Mouse (Mus musculus) splenic B cell, adult 2 months (primary cell): ENCODE measurements around the gene Ccl17.

Source experiments
- DNase-seq: peaks from one replicate; pipeline ENCODE4 v3.0.0-alpha.2; 2011; ENCODE audit warnings: low read depth, low spot score
- H3K27me3 ChIP-seq: 2 replicates; pipeline ENCODE4 v1.6.1; 2012; ENCODE audit warnings: mild to moderate bottlenecking, low read length, moderate library complexity, mixed read lengths; ENCODE audit not compliant: control insufficient read depth, poor library complexity, insufficient read depth, severe bottlenecking
- H3K36me3 ChIP-seq: 2 replicates; pipeline ENCODE4 v1.6.1; 2012; ENCODE audit warnings: mild to moderate bottlenecking, low read length, moderate library complexity, mixed read lengths; ENCODE audit not compliant: control insufficient read depth, poor library complexity, insufficient read depth, severe bottlenecking

Gene Ccl17

DNA sequence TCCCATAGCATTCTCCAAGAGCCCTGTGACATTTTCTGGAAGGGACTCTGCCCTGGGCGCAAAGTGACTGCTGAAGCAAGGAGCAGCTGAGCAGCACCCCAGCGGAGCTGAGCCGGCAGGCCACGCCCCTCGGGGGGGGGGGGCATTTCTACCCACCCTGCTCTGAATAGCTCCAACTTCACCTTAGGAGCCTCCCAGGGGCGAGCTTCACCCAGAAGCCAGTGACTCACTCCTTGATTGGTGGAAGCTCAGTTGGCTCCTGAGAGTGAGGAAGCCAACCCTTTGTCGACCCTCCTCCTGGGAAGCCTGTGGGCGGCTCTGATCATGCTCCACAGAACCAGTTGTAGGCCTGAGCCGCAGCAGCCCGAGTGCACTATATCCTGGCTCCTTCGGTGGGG is 28.4 kb upstream of the Ccl17 start:
- Histone ChIP-seq H3K36me3 (no peaks in the 10 kb centered on the region), H3K27me3 (no peaks in the 10 kb centered on the region)
- peak; percentile 12 for DNase-seq

- H3K27me3 ChIP-seq, result no peaks in the 10 kb centered on the region
- no peak for DNase-seq
- H3K36me3 ChIP-seq, result no peaks in the 10 kb centered on the region
Observed at GRCm38 (mm10) chr8:94783890-94784289, 26.4 kb upstream of the Ccl17 start.

DNA sequence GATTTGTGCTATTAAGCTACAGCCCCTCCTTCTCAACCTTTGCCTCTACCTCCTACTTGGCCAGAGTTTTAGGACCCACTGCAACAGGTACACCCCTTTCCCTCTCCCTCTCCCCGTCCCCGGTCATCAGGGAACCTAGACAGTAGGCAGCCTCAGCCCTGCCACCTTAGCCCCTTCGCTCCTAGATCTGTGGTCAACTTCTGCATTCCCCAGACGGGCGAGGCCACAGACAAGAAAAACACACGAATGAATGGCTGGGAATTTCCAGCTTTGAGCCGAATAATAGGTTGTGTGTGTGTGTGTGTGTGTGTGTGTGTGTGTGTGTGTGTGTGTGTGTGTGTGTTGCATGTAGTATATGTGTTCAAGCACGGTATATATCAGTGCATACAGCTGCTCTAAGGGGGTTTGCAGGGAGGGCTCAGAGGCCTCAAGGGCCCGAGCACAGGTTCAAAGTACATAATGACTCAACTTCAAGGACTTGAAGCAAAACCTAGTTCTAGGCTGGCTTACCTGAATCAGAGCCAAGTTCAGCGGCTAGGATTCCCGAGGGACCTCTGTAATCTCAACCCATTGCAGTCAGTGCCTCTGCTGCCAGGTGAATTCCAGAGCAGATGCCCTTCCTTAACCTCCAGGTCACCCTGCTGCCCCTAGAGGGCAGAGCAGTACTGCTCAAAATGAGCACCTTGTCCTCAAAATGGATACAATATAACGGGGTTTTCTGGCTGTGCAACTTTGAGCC is 24.8 kb upstream of the Ccl17 start:
- peak; percentile 66 for DNase-seq
- H3K27me3 ChIP-seq, result no peaks in the 10 kb centered on the region

DNA sequence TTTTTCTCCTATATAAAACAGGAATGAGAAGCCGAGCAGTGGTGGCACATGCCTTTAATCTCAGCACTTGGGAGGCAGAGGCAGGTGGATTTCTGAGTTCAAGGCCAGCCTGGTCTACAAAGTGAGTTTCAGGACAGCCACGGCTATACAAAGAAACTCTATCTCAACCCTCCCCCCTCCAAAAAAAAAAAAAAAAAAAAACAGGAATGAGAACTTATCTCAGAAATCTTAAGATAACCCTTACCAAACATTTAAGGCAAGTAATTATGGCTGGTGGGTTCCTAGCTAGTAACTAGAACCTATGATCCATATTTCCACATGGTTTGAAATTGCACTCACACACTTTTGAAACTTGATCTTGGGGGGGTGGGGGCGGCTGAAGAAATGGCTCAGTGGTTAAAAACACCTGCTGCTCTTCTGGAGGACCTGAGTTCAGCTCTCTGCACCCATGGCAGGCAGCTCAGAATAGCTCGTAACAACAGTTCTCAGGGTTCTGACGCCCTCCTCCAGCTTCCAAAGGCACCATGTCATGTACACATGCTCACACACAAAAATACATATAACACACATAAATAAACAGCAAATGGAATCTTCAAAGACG is 24.2 kb upstream of the Ccl17 start:
- no peaks in the 10 kb centered on the region for H3K36me3 ChIP-seq
- no peak for DNase-seq
- H3K27me3 ChIP-seq, result no peaks in the 10 kb centered on the region

More for the DNA sequence above, 24.8 kb upstream of the Ccl17 start:
- H3K36me3 ChIP-seq, result no peaks in the 10 kb centered on the region

- H3K27me3 ChIP-seq, result no peaks in the 10 kb centered on the region
- no peaks in the 10 kb centered on the region for H3K36me3 ChIP-seq
- DNase-seq, result no peak
Observed at GRCm38 (mm10) chr8:94787524-94788501, 22.4 kb upstream of the Ccl17 start.

DNA sequence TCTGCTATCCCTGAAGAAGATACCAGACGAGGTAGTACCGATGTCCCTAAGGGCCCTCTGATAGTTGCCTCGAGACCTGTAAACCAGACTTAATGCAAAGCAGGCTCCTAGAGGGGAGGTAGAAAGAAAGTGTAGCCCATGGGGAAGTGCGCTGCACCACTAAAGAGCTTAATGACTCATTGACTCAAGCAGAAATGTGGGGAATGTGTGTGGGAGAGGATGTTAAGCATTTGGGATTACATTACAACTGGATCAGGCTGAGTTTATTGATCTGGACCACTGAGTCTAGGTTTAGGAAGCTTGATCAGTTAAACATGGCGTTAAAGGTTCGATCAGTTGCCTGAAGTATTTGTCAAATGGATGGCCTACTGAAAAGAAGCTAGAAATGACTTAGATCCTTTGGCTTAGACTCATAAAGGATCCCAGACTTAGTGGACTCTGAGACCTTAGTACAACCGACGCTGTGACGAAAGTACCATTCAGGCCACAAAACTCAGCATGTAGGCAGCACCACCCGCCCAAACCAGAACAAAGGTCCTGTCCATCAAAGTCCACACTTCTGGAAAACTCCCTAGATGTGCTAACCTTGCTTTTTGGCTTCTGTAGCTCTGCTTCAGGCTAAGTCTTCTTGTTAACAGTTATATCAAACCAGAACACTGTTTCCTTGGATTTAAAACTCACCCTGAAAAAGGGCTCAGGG is 20.8 kb upstream of the Ccl17 start:
- no peaks in the 10 kb centered on the region for H3K36me3 ChIP-seq
- no peaks in the 10 kb centered on the region for H3K27me3 ChIP-seq
- DNase-seq, result no peak

- H3K27me3 ChIP-seq, result no peaks in the 10 kb centered on the region
- DNase-seq, result no peak
- H3K36me3 ChIP-seq, result no peaks in the 10 kb centered on the region
Observed at GRCm38 (mm10) chr8:94794368-94794767, 15.9 kb upstream of the Ccl17 start.

GRCm38 (mm10) chr8:94794782-94795181 is 15.5 kb upstream of the Ccl17 start:
- Histone ChIP-seq H3K27me3 (no peaks in the 10 kb centered on the region), H3K36me3 (no peaks in the 10 kb centered on the region)
- no peak for DNase-seq

DNA sequence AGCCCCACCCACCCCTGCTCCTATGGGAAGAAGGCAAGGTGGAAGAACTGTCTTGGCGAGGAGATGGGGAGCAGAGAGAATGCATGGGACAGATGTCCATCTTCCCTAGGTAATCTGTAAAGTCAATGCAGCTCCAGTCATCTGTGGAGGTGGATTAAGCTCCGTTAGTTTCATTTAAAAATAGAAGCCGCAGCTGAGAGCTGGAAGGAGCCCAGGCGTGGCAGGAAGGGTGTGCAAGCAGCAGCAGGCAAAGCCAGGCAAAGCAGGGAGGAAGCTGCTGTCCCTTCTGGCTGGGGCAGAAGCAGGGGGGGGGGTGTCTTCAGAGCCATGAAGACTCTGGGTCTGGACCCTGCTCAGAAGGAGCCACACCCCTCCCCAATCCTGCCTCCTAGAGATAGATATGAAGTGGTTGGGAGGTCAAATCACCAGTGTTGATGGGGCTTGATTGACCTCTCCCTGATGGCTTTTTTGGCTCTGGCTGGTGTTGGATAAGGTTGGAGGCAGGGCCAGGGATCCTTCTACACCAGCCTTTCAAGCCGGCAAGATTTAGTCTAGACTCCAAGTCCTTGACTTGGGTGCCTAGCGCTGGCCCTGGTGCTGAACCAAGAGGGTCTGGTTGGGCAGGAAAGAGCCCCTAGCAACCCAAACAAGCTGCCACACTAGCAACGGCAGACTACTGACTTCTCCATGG is 9.8 kb upstream of the Ccl17 start:
- Histone ChIP-seq H3K36me3 (no peaks in the 10 kb centered on the region), H3K27me3 (no peaks in the 10 kb centered on the region)
- no peak for DNase-seq

DNA sequence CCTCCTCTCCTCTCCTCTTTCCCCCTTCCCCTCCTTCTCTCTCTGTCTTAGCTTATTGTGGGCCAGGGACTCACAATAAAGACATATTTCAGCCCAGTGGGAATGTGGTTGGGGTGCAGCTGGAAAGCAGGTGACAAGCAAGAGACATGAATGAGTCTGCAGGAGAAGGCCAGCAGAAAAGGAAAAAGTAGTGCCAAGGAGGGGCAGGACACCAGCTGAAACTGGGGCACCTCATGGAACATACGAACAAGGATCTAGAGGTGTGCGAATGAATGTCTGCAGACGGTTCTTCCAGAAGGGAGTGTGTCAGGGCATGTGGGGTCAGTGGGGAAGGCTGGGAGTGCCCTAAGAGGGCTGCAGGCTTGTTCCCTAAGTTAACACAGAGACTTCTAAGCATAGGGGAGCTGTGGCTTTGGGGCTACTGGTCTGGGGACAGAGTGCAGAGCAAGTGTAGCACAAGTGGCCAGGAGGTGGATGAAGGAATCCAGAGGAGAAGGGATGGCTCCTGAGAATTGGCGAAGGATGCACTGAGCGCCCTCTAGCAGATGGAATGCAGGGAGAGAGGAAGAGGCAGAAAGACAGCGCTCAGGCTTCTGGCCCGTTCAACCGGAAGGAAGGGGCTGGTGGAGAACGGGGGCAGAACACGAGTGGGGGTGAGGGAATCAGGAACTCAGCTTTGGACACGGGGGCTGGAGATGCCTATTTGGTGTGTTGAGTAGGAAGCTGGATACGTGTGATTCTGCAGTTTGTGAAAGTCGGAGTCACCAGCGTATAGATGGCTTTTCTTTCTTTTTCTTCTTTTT is 8.8 kb upstream of the Ccl17 start:
- Histone ChIP-seq H3K36me3 (no peaks in the 10 kb centered on the region), H3K27me3 (no peaks in the 10 kb centered on the region)
- DNase-seq, result no peak

- H3K27me3 ChIP-seq, result no peaks in the 10 kb centered on the region
- no peaks in the 10 kb centered on the region for H3K36me3 ChIP-seq
- DNase-seq, result peak; percentile 28
Observed at GRCm38 (mm10) chr8:94802375-94802774, 7.9 kb upstream of the Ccl17 start.

DNA sequence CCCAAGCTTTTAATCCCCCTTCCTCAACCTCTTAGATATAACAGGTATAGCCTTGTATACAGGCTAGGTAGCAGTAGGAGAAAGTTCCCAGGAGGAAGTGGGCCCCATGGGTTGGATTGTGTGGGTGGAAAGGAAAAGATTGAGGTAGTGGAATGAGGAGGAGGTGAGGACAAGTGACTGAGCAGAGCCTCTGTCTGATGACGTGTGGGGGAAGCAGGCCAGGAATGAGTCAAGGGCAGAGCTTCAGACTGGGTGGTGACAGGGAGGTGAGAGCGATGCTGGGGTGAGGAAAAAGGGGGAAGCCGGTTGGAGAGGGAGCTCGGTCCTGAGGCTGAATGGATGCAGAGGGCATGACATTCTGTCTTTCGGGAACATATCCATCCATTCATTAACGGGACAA is 6.7 kb upstream of the Ccl17 start:
- Histone ChIP-seq H3K36me3 (no peaks in the 10 kb centered on the region), H3K27me3 (no peaks in the 10 kb centered on the region)
- no peak for DNase-seq

GRCm38 (mm10) chr8:94804546-94805340 is 5.5 kb upstream of the Ccl17 start:
- H3K36me3 ChIP-seq, result no peaks in the 10 kb centered on the region
- no peak for DNase-seq

More at GRCm38 (mm10) chr8:94804546-94805340, 5.5 kb upstream of the Ccl17 start:
- H3K27me3 ChIP-seq, result no peaks in the 10 kb centered on the region
